Mouse (Mus musculus) forebrain, embryonic 16.5 days (tissue): ENCODE data around the gene Fam155a. TPM values are rescaled to one million over a fixed set of nuclear protein-coding genes. Genes with fewer than 3 reads are reported as not detected.

Source experiments
- ATAC-seq: fragments of 200-750 bp; cut with Nextera tagmentation; 2 replicates; pipeline ENCODE4 v1.8.0; 2017; ENCODE audit warnings: mild to moderate bottlenecking, moderate library complexity
- H3K27ac ChIP-seq: fragments of 300-500 bp; sonication (generic); 2 replicates; pipeline ENCODE4 v1.5.1; 2014; ENCODE audit warnings: low read length, control low read depth
- H3K27me3 ChIP-seq: fragments of 300-500 bp; sonication (generic); replicated peaks from 2 replicates; pipeline ENCODE4 v1.6.1; 2014; ENCODE audit warnings: low read length; ENCODE audit not compliant: control insufficient read depth, insufficient read depth
- H3K36me3 ChIP-seq: fragments of 300-500 bp; sonication (generic); 2 replicates; pipeline ENCODE4 v1.6.1; 2014; ENCODE audit not compliant: control insufficient read depth, insufficient read depth
- H3K4me1 ChIP-seq: fragments of 300-500 bp; sonication (generic); replicated peaks from 2 replicates; pipeline ENCODE4 v1.6.1; 2014; ENCODE audit warnings: low read length; ENCODE audit not compliant: control insufficient read depth, insufficient read depth
- H3K4me2 ChIP-seq: fragments of 300-500 bp; sonication (generic); 2 replicates; pipeline ENCODE4 v1.6.1; 2014; ENCODE audit warnings: mild to moderate bottlenecking, low read length, control low read depth
- H3K4me3 ChIP-seq: fragments of 300-500 bp; sonication (generic); replicated peaks from 2 replicates; pipeline ENCODE4 v1.5.1; 2014; ENCODE audit warnings: mild to moderate bottlenecking, low read length, control low read depth
- H3K9ac ChIP-seq: fragments of 300-500 bp; sonication (generic); replicated peaks from 2 replicates; pipeline ENCODE4 v1.6.1; 2014; ENCODE audit warnings: low read depth, low read length, control low read depth
- H3K9me3 ChIP-seq: fragments of 300-500 bp; sonication (generic); 2 replicates; pipeline ENCODE4 v1.6.1; 2016; ENCODE audit warnings: low read length; ENCODE audit not compliant: control insufficient read depth
- WGBS: fragments of 180-500 bp; shearing (Covaris S2); extraction: QIAGEN DNeasy Blood & Tissue Kit; methylation state at CpG from one replicate; pipeline ENCODE4 v1.1.7; 2014; 5-methylcytosine and 5-hydroxymethylcytosine counted together
- polyA plus RNA-seq: library from polyadenylated mRNA; unstranded; fragments of >200 nt; fragmentation: Nextera tagmentation; extraction: Ambion mirVana; gene quantifications from 2 replicates; pipeline ENCODE4 v1.2.1, GENCODE M21; 2015

Gene Fam155a
- polyA plus RNA-seq, 1 experiment from 2014 or later, result 17.6 TPM

DNA sequence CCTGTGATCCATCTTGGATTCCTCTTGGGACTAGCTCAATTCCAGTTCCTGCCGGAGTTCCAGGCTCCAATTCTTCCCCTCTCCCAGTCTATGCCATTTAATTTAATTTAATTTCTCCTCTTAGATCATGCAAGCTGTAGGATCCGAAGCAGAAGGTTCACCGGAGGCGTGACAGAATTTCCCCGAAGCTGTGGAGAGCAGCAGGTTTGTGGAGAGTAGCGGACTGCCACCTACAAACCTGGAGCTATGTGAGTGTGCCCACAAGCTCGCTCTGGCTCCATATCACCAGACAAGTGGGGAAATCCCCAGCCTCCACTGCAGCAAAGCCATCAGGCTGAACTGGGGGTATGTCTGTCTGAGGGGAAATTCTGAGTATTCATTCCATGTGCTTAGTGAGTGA is 544.2 kb downstream of the Fam155a start:
- WGBS, result 88% methylated on average over 7 of the region's 7 CpGs
- no peak overlapping the region for H3K4me2 ChIP-seq
- H3K4me3 ChIP-seq, result no peak overlapping the region
- no peaks in the 10 kb centered on the region for H3K36me3 ChIP-seq
- H3K9ac ChIP-seq, result no peak overlapping the region
- no peaks in the 10 kb centered on the region for H3K27me3 ChIP-seq
- no peak overlapping the region for H3K27ac ChIP-seq
- ATAC-seq, result no peak
- H3K4me1 ChIP-seq, result peaks cover 9% of the 10 kb centered on the region
- H3K9me3 ChIP-seq, result no peaks in the 10 kb centered on the region

DNA sequence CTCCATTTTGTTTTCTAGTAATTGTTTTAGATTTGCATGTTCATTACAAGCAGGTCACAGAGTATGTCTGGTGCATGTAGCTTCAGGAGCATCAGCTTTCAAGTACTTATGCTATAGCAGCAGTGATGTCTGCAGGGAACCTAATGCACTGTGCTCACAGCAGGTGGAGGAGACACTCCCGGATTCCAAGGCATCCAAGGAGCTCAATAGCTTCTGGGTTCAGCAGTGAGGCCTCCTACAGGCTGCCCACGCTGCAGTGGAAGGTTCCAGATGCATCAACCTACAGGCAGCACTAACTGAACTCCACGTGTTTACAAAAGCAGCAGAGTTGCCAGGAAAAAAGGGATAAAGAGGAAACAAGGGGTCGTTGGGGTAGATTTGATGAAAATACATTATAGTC is 559.2 kb downstream of the Fam155a start:
- Histone ChIP-seq H3K4me3 (no peak overlapping the region), H3K27ac (no peak overlapping the region), H3K9ac (no peak overlapping the region), H3K4me1 (no peaks in the 10 kb centered on the region), H3K36me3 (no peaks in the 10 kb centered on the region), H3K4me2 (no peak overlapping the region), H3K27me3 (no peaks in the 10 kb centered on the region), H3K9me3 (no peaks in the 10 kb centered on the region)
- no peak for ATAC-seq
- 67% methylated on average over 4 of the region's 4 CpGs for WGBS

DNA sequence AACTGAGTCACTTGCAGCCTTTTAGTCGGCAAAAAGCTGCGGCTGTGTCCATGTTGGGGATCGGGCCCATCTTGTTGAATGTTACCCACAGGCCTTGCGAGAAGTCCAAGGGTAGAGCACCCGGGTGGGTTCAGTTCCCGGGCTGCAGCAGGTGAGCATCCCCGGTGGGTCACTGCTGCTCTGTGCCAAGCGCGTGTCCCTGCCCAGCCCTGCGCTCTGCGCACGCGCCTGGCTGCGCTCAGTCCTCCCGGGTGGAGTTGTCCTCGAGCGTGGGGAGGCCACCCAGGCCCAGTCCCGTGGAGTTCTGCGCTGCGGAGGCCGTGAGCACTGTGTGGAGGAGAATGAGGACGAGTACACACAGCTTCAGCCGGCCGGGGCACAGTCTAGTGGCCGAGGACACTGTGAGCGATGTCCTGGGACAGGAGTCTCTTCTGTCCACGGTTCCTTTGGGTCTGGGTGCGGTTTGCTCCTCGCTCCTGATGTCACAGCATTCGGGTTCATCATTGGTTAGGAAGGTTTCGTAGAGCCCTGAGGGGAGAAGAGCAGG is 563.4 kb downstream of the Fam155a start:
- H3K4me3 ChIP-seq, result no peak overlapping the region
- H3K36me3 ChIP-seq, result no peaks in the 10 kb centered on the region
- no peaks in the 10 kb centered on the region for H3K27me3 ChIP-seq
- WGBS, result 95% methylated on average over 31 of the region's 31 CpGs
- ATAC-seq, result no peak; the same call in 1 of the 2 replicates
- no peak overlapping the region for H3K27ac ChIP-seq
- no peak overlapping the region for H3K4me2 ChIP-seq
- no peak overlapping the region for H3K9ac ChIP-seq
- peaks cover 3% of the 10 kb centered on the region; the same call in 1 of the 2 replicates for H3K4me1 ChIP-seq
- no peaks in the 10 kb centered on the region for H3K9me3 ChIP-seq

DNA sequence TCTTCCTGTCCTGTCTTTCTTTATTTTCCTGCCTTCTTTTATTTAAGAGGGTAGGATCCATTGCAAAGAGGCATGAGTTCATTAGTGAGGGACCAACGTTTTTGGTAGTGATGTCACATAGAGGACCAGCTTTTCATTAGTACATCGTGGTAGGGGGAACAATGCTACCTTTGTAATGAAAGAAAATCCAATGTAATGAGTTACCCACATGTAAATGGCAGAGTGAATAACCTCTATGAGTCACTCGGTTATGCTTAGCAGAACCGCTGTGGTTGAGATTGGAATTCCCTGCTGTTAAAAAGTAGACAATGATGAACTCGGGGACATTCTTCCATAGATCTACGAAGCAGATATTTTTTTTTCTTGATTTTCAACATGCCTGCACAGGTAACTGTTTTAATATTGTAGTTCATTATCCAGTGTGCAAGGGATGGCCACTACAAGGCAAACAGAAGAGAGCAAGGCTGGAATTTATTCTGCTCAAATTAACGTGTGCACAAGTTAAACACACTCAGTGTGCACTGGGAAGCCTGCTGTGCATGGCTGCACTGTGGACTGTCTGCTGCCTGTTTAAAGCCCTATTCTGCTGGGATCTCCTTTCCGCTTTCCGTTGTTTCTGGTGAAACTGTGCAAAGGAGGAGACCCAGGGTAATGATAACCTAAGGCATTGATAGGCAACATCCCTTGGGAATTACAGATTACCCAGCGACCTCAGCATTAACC is 566.5 kb downstream of the Fam155a start:
- H3K4me1 ChIP-seq, result peaks cover 3% of the 10 kb centered on the region; the same call in 1 of the 2 replicates
- H3K9me3 ChIP-seq, result no peaks in the 10 kb centered on the region
- H3K27me3 ChIP-seq, result no peaks in the 10 kb centered on the region
- WGBS, result 8% methylated on average over 10 of the region's 10 CpGs
- ATAC-seq, result peak; percentile 61
- H3K4me2 ChIP-seq, result no peak overlapping the region
- H3K27ac ChIP-seq, result no peak overlapping the region
- H3K4me3 ChIP-seq, result no peak overlapping the region
- H3K36me3 ChIP-seq, result no peaks in the 10 kb centered on the region
- H3K9ac ChIP-seq, result no peak overlapping the region

DNA sequence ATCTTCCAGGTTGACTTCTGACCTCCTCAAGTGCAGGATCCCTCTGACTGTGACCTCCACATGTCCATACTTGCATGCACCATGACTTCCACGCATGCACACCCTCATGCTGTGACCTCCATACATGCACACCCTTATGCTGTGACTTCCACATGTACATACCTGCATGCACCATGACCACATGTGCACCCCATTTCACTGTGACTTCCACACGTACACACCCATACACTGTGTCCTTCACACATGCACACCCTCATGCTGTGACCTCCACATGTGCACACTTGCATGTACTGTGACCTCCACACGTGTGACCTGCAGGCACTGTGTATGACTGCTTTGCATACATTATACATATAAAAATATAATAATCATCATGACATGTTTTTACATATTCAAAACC is 570.9 kb downstream of the Fam155a start:
- no peaks in the 10 kb centered on the region for H3K9me3 ChIP-seq
- no peak overlapping the region for H3K27ac ChIP-seq
- H3K36me3 ChIP-seq, result no peaks in the 10 kb centered on the region
- 93% methylated on average over 3 of the region's 3 CpGs for WGBS
- H3K4me1 ChIP-seq, result no peaks in the 10 kb centered on the region; the same call in 1 of the 2 replicates
- H3K4me2 ChIP-seq, result no peak overlapping the region
- no peak overlapping the region for H3K9ac ChIP-seq
- H3K27me3 ChIP-seq, result no peaks in the 10 kb centered on the region
- ATAC-seq, result peak; percentile 34; the same call in 1 of the 2 replicates
- H3K4me3 ChIP-seq, result no peak overlapping the region

DNA sequence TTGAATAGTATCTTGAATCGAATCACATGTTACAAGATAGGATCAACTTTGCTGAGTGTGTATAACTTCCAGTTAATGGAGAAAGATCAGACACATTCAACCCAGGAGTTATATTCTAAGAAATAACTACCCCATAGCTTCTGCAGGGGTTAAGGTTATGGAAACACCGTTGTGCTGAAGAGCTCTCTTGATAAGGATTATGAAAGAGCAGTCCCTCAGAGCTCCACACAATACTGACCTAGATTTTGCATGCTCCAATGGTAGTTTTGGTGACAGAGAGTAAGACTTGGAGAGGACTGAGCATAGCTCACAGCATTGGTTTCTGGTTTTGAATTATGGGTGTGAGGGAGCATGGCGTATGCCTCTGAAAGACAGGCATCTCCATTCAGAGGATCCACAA is 579.3 kb downstream of the Fam155a start:
- H3K9me3 ChIP-seq, result no peaks in the 10 kb centered on the region
- H3K27ac ChIP-seq, result no peak overlapping the region
- H3K4me3 ChIP-seq, result no peak overlapping the region
- no peak overlapping the region for H3K4me2 ChIP-seq
- no peaks in the 10 kb centered on the region for H3K36me3 ChIP-seq
- no peak for ATAC-seq
- H3K4me1 ChIP-seq, result no peaks in the 10 kb centered on the region
- H3K27me3 ChIP-seq, result no peaks in the 10 kb centered on the region
- no peak overlapping the region for H3K9ac ChIP-seq
- WGBS, result 83% methylated on average over 3 of the region's 3 CpGs

DNA sequence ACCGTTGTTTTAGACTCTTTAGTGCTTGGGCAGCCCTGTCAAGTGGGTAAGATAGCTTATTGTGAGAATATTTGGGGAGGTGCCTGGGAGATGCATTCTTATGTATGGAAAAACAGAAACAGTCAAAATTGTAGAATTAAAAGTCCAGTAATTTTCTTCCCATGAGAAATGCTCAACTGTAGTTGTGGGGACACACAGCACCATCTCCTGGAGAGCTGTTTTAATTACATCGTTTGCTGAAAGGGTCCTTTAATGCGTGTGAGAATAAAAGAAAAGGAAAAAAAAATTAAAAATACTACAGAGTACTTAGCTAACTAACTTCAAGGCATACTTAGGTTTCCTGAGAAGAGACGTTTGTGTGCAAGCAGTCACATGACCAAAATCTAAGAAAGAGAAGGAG is 582.3 kb downstream of the Fam155a start:
- Histone ChIP-seq H3K4me2 (no peak overlapping the region), H3K4me1 (no peaks in the 10 kb centered on the region), H3K36me3 (no peaks in the 10 kb centered on the region), H3K4me3 (no peak overlapping the region), H3K27me3 (no peaks in the 10 kb centered on the region), H3K9ac (no peak overlapping the region), H3K9me3 (no peaks in the 10 kb centered on the region), H3K27ac (no peak overlapping the region)
- ATAC-seq, result no peak
- WGBS, result 31% methylated on average over 4 of the region's 4 CpGs

DNA sequence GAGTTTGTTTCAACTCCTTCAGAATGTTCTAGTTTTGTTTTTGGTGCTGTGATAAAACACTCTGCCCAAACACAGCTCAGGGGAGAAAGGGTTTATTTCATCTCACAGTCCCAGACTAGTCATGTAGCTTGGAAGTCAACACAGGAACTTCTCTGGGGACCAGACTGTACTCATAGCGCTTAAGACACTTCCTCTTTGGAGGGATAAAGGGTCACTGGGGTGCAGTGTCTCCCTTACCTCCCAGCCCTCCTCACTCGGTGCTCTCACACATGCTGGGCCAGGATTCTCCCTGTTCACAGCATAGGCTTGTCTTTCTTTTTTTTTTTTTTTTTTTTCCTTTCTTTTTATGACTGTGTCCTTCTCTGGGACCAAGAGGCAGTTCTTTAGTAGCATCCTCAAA is 585.8 kb downstream of the Fam155a start:
- Histone ChIP-seq H3K36me3 (no peaks in the 10 kb centered on the region), H3K4me1 (no peaks in the 10 kb centered on the region), H3K27me3 (no peaks in the 10 kb centered on the region), H3K4me2 (no peak overlapping the region), H3K27ac (no peak overlapping the region), H3K9ac (no peak overlapping the region), H3K4me3 (no peak overlapping the region), H3K9me3 (no peaks in the 10 kb centered on the region)
- no peak for ATAC-seq
- 69% methylated on average over 2 of the region's 2 CpGs for WGBS

DNA sequence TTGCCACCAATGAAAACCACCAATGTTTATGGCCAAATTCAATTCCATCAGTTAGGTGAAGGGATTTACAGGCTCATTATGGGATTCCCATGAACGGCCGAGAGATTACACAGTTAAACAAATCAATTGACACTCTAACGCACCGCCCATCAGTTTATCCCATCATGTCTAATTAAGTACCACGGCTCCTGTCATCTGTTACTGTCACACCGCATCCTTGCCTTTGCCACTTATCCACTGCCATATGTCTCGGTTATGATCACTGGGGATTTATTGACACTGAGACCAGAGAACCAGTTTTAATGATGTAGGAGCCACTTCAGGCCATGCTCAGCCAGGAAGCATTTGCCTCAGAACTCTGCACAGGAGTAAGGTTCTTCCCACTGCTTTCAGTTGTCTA is 588.5 kb downstream of the Fam155a start:
- Histone ChIP-seq H3K4me3 (no peak overlapping the region), H3K9ac (no peak overlapping the region), H3K36me3 (no peaks in the 10 kb centered on the region), H3K4me2 (no peak overlapping the region), H3K27ac (no peak overlapping the region), H3K27me3 (no peaks in the 10 kb centered on the region), H3K4me1 (no peaks in the 10 kb centered on the region), H3K9me3 (no peaks in the 10 kb centered on the region)
- WGBS, result 69% methylated on average over 7 of the region's 7 CpGs
- ATAC-seq, result no peak
